8 mouse cellular contexts compared by ENCODE assay signal in the genomic region with DNA sequence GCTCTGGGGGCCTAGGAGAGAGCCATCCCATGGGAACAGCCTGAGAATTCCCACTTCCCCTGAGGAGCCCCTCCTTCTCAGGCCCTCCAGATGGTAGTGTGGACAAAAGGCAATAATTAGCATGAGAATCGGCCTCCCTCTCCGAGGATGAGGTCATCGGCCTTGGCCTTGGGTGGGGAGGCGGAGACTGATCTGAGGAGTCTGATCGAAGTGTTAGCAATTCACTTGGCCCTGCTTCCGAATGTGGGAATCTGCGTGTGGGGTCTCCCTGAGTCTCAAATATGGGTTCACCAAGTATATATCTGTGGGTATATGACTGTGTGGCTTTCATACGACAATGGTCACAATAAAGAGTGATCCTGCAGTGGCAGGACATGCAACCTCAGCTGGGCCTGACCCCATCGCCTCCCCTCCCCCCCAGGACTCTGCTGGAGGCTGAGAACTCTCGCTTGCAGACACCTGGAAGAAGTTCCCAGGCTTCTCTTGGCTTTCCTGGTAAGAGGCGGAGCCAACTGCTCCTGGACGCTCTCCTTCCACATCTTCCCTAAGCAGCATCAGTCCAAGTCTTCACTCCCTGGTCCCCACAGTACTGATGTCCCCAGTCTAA. TPM values are rescaled to one million over a fixed set of nuclear protein-coding genes. Genes with fewer than 3 reads are reported as not detected.
A peak's percentile ranks its signal among the peaks of the same experiment; 100 is the strongest.
DNase-seq lines count a peak whose midpoint lies in the region; ATAC-seq lines count a peak whose summit lies in the region.

No protein-coding gene starts in this region.

- no peak for ATAC-seq in heart, embryonic 16.5 days (replicated peaks; ENCODE audit: extremely low read depth, insufficient read depth, low FRiP score)

- WGBS in heart, embryonic 16.5 days, result 47% methylated on average over 12 of the region's 12 CpGs
- 6% methylated on average over 12 of the region's 12 CpGs for WGBS in midbrain, embryonic 10.5 days

- H3K9ac ChIP-seq in heart, embryonic 16.5 days (ENCODE audit: low read length), result no peak overlapping the region

- H3K36me3 ChIP-seq in heart, embryonic 16.5 days (ENCODE audit: control insufficient read depth, insufficient read depth), result peaks cover 5% of the 10 kb centered on the region
- peaks cover 66% of the 10 kb centered on the region for H3K36me3 ChIP-seq in midbrain, embryonic 10.5 days

- peaks cover 23% of the 10 kb centered on the region for H3K4me1 ChIP-seq in heart, embryonic 16.5 days (ENCODE audit: control insufficient read depth, insufficient read depth, low read length)
- peaks cover 87% of the 10 kb centered on the region for H3K4me1 ChIP-seq in midbrain, embryonic 10.5 days

- peak overlapping the region; percentile 81 for H3K4me2 ChIP-seq in heart, embryonic 16.5 days (ENCODE audit: low read depth, low read length)

- peak overlapping the region; percentile 39; the same call in 1 of the 2 replicates for H3K27ac ChIP-seq in heart, embryonic 16.5 days (ENCODE audit: low read length)
- H3K27ac ChIP-seq in midbrain, embryonic 10.5 days (replicated peaks), result peak overlapping the region; percentile 98

- H3K4me3 ChIP-seq in heart, embryonic 16.5 days (ENCODE audit: low read length), result peak overlapping the region; percentile 60
- H3K4me3 ChIP-seq in midbrain, embryonic 10.5 days, result peak overlapping the region; percentile 97

- H3K27me3 ChIP-seq in heart, embryonic 16.5 days (ENCODE audit: control insufficient read depth, insufficient read depth, low read length), result peaks cover 6% of the 10 kb centered on the region; the same call in 1 of the 2 replicates
- H3K27me3 ChIP-seq in midbrain, embryonic 10.5 days (ENCODE audit: low read depth, poor library complexity, severe bottlenecking), result no peaks in the 10 kb centered on the region; the same call in 1 of the 2 replicates

- DNase-seq in ES-CJ7 (ENCODE audit: low read depth, low spot score), result peak; percentile 99
- peak; percentile 94 for DNase-seq in embryo, embryonic 10.5 days (ENCODE audit: low spot score)
- peak; percentile 92 for DNase-seq in midbrain, embryonic 10.5 days (ENCODE audit: low spot score)
- DNase-seq in cerebellum, postnatal 14 days, result no peak
- DNase-seq in frontal cortex, postnatal 10 days (ENCODE audit: low spot score in 2 of 2), result no peak
- DNase-seq in urinary bladder, adult 18-20 months (ENCODE audit: low spot score in 2 of 2), result no peak
- DNase-seq in cerebellum, adult 11 months, result no peak

- H3K9me3 ChIP-seq in heart, embryonic 16.5 days (replicated peaks; ENCODE audit: control insufficient read depth, low read length), result no peaks in the 10 kb centered on the region
- H3K9me3 ChIP-seq in midbrain, embryonic 10.5 days (replicated peaks), result no peaks in the 10 kb centered on the region

RNA-seq across cellular contexts. Expression of a gene that starts 3.6 kb away (rescaled TPM):
- 9.5 and 13.4 TPM in 2 replicates for polyA plus RNA-seq in heart, embryonic 16.5 days (2015; fragmentation: Nextera tagmentation; extraction: Ambion mirVana)
- polyA plus RNA-seq in midbrain, embryonic 10.5 days (2016; fragmentation: Nextera tagmentation; extraction: Ambion mirVana), result 125 and 158 TPM in 2 replicates

RNA-seq across cellular contexts. Expression of a gene that starts 25.5 kb away (rescaled TPM):
- polyA plus RNA-seq in heart, embryonic 16.5 days (2015; fragmentation: Nextera tagmentation; extraction: Ambion mirVana), result 0.13 and 0.47 TPM in 2 replicates
- polyA plus RNA-seq in midbrain, embryonic 10.5 days (2016; fragmentation: Nextera tagmentation; extraction: Ambion mirVana), result 0.41 and 0.86 TPM in 2 replicates

RNA-seq across cellular contexts. Expression of a gene that starts 26.0 kb away (rescaled TPM):
- polyA plus RNA-seq in heart, embryonic 16.5 days (2015; fragmentation: Nextera tagmentation; extraction: Ambion mirVana), result 7.8 and 10.1 TPM in 2 replicates
- 562 and 684 TPM in 2 replicates for polyA plus RNA-seq in midbrain, embryonic 10.5 days (2016; fragmentation: Nextera tagmentation; extraction: Ambion mirVana)

RNA-seq across cellular contexts. Expression of a gene that starts 44.0 kb away (rescaled TPM):
- polyA plus RNA-seq in heart, embryonic 16.5 days (2015; fragmentation: Nextera tagmentation; extraction: Ambion mirVana), result 14.0 and 15.1 TPM in 2 replicates
- polyA plus RNA-seq in midbrain, embryonic 10.5 days (2016; fragmentation: Nextera tagmentation; extraction: Ambion mirVana), result 18.6 and 21.6 TPM in 2 replicates

RNA-seq across cellular contexts. Expression of a gene that starts 44.4 kb away (rescaled TPM):
- polyA plus RNA-seq in heart, embryonic 16.5 days (2015; fragmentation: Nextera tagmentation; extraction: Ambion mirVana), result 29.2 and 29.4 TPM in 2 replicates
- polyA plus RNA-seq in midbrain, embryonic 10.5 days (2016; fragmentation: Nextera tagmentation; extraction: Ambion mirVana), result 81.6 and 81.9 TPM in 2 replicates

Comparison
In these comparisons a context has a peak if more than half of its experiments do, and no peak if none do; other contexts are left out.
1. DNase-seq: peak in ES-CJ7 (single experiment), embryo, embryonic 10.5 days (single experiment) and midbrain, embryonic 10.5 days (single experiment); none in cerebellum, postnatal 14 days (0 of 2), frontal cortex, postnatal 10 days (0 of 2), urinary bladder, adult 18-20 months (0 of 2) and cerebellum, adult 11 months (single experiment).
2. RNA of a gene that starts 26.0 kb away (polyA plus RNA-seq): 562 to 684 TPM in midbrain, embryonic 10.5 days; 7.8 to 10.1 TPM in heart, embryonic 16.5 days; every median in the first group is over 10 times any median in the second.